Mouse (Mus musculus) frontal cortex, postnatal 10 days (tissue): ENCODE measurements at regions not wholly inside any gene's neighbourhood (a gene's known extent, or its start where the extent isn't known, plus 50 kb on each side); places are given as distances from the start of the nearest gene placed in this dataset.

Experiments
- DNase-seq, 2 experiments: peaks; one replicate each; pipeline ENCODE4 v3.0.0; 2022; ENCODE audit warnings: low spot score in 2 of 2, mixed read lengths in 1 of 2

DNA sequence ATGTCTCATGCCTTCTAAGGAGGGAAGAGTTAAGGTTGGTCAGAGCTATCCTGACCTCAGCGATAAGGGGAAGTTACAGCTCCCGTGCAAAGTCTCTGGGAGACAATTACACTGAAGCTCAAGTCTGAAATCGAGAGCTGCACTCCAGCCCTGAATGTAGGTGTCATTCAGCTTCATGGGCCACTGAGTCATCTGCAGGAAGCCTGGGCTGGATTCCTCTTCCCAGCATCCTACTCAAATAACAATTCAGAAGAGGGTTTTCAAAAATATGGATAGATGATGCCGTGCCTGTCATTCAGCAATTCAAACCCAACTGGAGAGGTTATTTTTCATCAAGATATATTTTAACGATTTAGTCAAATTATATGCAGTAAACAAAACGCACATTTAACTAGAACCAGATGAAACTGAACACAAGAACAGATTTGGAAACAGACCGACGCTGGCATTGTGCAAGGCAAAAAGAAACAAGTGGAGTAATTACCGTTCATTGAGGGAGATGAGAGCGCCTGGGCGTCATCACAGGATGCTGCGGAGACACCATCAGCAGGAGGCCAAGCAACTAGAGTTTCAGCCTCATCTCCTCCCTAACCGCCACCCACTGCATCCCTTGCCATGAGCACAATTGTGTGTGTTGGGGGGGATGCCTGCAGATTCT lies 57.8 kb upstream of the Cfap46 start:
- DNase-seq: peak; percentile 29 to 40

GRCm38 (mm10) chr7:139746803-139747202 lies 63.2 kb upstream of the Cfap46 start:
- peak in 1 of 2 experiments; percentile 25 for DNase-seq

- no peak for DNase-seq
Measured at GRCm38 (mm10) chr7:139747290-139748067, 63.9 kb upstream of the Cfap46 start.

- no peak for DNase-seq
Measured at GRCm38 (mm10) chr7:139755004-139755403, 71.4 kb upstream of the Cfap46 start.

- no peak for DNase-seq
Measured at GRCm38 (mm10) chr7:139762522-139762921, 71.5 kb upstream of the Adgra1 start.

GRCm38 (mm10) chr7:139763241-139763640 lies 70.7 kb upstream of the Adgra1 start:
- no peak for DNase-seq

GRCm38 (mm10) chr7:139766296-139766695 lies 67.7 kb upstream of the Adgra1 start:
- no peak for DNase-seq

- DNase-seq: no peak
Measured at GRCm38 (mm10) chr7:139769167-139769566, 64.8 kb upstream of the Adgra1 start.

GRCm38 (mm10) chr7:139777243-139777642 lies 56.7 kb upstream of the Adgra1 start:
- DNase-seq: no peak

DNA sequence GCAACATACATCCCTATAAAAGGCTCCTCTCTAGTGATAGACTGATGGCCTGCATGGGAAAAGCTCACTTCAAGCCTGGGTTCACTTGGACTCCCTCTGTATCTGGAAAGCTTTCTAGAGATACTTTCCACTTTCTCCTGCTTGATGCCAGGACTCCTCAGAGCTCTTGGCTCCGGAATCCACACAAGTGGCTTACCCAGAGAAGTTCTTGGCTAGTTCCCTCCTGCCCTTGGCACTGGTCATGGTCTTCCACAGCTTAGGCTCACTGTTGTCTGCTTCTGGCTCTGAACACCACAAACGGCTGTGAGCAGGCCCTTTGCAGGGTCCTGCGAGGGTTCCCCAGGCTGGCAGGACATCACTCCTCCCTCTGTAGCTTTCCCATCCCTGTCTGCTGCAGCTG lies 54.1 kb upstream of the Adgra1 start:
- DNase-seq: no peak

DNA sequence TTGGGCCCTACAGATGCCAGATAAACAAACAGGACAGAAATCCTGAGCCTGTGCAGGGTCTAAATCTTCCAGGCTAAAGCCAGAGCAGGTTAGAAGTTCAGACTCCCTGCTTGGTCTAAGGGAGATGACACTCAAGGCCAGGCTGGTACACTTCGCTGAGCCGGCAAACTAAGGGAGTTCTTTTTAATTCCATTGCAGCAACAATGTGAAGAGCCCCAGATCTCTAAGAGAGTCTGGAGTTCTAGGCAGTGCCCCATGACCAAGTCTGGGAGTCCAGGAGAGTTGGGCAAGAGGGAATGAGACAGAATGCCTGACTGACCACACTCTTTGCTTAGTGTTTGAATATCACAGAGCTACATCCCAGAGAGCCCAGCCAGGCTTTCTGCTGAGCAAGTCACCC lies 52.5 kb upstream of the Adgra1 start:
- no peak for DNase-seq
